Mouse (Mus musculus): ENCODE results near the gene Cideb. TPM values are rescaled to one million over a fixed set of nuclear protein-coding genes. Genes with fewer than 3 reads are reported as not detected.

Gene Cideb
- 1.4 and 1.7 TPM in 2 replicates for polyA plus RNA-seq (2014; fragmentation: Nextera tagmentation; extraction: Ambion mirVana)

GRCm38 (mm10) chr14:55758363-55758784 lies at the start of gene Cideb:
Cideb (minus strand) TSS chr14:55758458.
- Histone ChIP-seq H3K27me3 (ENCODE audit: control insufficient read depth, insufficient read depth, low read length) (peaks cover 13% of the 10 kb centered on the region), H3K36me3 (ENCODE audit: control insufficient read depth, insufficient read depth, low read length) (peaks cover 16% of the 10 kb centered on the region), H3K9ac (ENCODE audit: low read depth, low read length) (no peak within 1 kb of the TSS), H3K4me1 (ENCODE audit: control insufficient read depth, insufficient read depth, low read length) (peaks cover 12% of the 10 kb centered on the region), H3K27ac (ENCODE audit: low read depth, low read length) (0 out of 2 replicates have a peak within 1 kb of the TSS, but pooled peaks have one; percentile 29), H3K4me2 (peak within 1 kb of the TSS; percentile 48), H3K4me3 (ENCODE audit: low read depth, low read length) (no peak within 1 kb of the TSS), H3K9me3 (replicated peaks; ENCODE audit: control insufficient read depth, low read length) (no peaks in the 10 kb centered on the region)
- no peak for ATAC-seq (replicated peaks; ENCODE audit: insufficient number of reproducible peaks, low FRiP score, low TSS enrichment)
- 13% methylated on average over 8 of the region's 8 CpGs for WGBS (ENCODE audit: insufficient replicate concordance)

- Histone ChIP-seq H3K9ac (ENCODE audit: low read depth, low read length) (no peak overlapping the region), H3K27ac (ENCODE audit: low read depth, low read length) (no peak overlapping the region), H3K4me3 (ENCODE audit: low read depth, low read length) (no peak overlapping the region), H3K9me3 (replicated peaks; ENCODE audit: control insufficient read depth, low read length) (no peaks in the 10 kb centered on the region), H3K4me1 (ENCODE audit: control insufficient read depth, insufficient read depth, low read length) (no peaks in the 10 kb centered on the region), H3K36me3 (ENCODE audit: control insufficient read depth, insufficient read depth, low read length) (no peaks in the 10 kb centered on the region), H3K4me2 (no peak overlapping the region), H3K27me3 (ENCODE audit: control insufficient read depth, insufficient read depth, low read length) (no peaks in the 10 kb centered on the region)
- ATAC-seq (replicated peaks; ENCODE audit: insufficient number of reproducible peaks, low FRiP score, low TSS enrichment): no peak
- 69% methylated on average over 15 of the region's 15 CpGs for WGBS (ENCODE audit: insufficient replicate concordance)
Observed at GRCm38 (mm10) chr14:55795380-55796163, 37.3 kb upstream of the Cideb start.

GRCm38 (mm10) chr14:55793946-55794345 lies 35.7 kb upstream of the Cideb start:
- no peak overlapping the region for H3K4me2 ChIP-seq
- no peak for ATAC-seq (replicated peaks; ENCODE audit: insufficient number of reproducible peaks, low FRiP score, low TSS enrichment)
- H3K4me3 ChIP-seq (ENCODE audit: low read depth, low read length): no peak overlapping the region
- H3K27me3 ChIP-seq (ENCODE audit: control insufficient read depth, insufficient read depth, low read length): peaks cover 3% of the 10 kb centered on the region
- H3K9me3 ChIP-seq (replicated peaks; ENCODE audit: control insufficient read depth, low read length): no peaks in the 10 kb centered on the region
- no peak overlapping the region for H3K9ac ChIP-seq (ENCODE audit: low read depth, low read length)
- H3K4me1 ChIP-seq (ENCODE audit: control insufficient read depth, insufficient read depth, low read length): no peaks in the 10 kb centered on the region
- whole genome bisulfite sequencing (ENCODE audit: insufficient replicate concordance): 57% methylated on average over 2 of the region's 2 CpGs
- no peaks in the 10 kb centered on the region for H3K36me3 ChIP-seq (ENCODE audit: control insufficient read depth, insufficient read depth, low read length)
- H3K27ac ChIP-seq (ENCODE audit: low read depth, low read length): no peak overlapping the region

- 56% methylated on average over 2 of the region's 2 CpGs for WGBS (ENCODE audit: insufficient replicate concordance)
Observed at GRCm38 (mm10) chr14:55793461-55793860, 35.2 kb upstream of the Cideb start.

GRCm38 (mm10) chr14:55788256-55789050 lies 30.2 kb upstream of the Cideb start, which contains the start of gene Ripk3:
Ripk3 (minus strand) TSS chr14:55788865.
- WGBS (ENCODE audit: insufficient replicate concordance): 4% methylated on average over 40 of the region's 40 CpGs

More at GRCm38 (mm10) chr14:55793461-55793860, 35.2 kb upstream of the Cideb start:
- no peaks in the 10 kb centered on the region for H3K4me1 ChIP-seq (ENCODE audit: control insufficient read depth, insufficient read depth, low read length)
- H3K27me3 ChIP-seq (ENCODE audit: control insufficient read depth, insufficient read depth, low read length): peaks cover 8% of the 10 kb centered on the region
- no peak overlapping the region for H3K9ac ChIP-seq (ENCODE audit: low read depth, low read length)
- H3K4me2 ChIP-seq: no peak overlapping the region
- ATAC-seq (replicated peaks; ENCODE audit: insufficient number of reproducible peaks, low FRiP score, low TSS enrichment): no peak
- H3K4me3 ChIP-seq (ENCODE audit: low read depth, low read length): no peak overlapping the region
- no peak overlapping the region for H3K27ac ChIP-seq (ENCODE audit: low read depth, low read length)
- H3K36me3 ChIP-seq (ENCODE audit: control insufficient read depth, insufficient read depth, low read length): no peaks in the 10 kb centered on the region
- H3K9me3 ChIP-seq (replicated peaks; ENCODE audit: control insufficient read depth, low read length): no peaks in the 10 kb centered on the region

GRCm38 (mm10) chr14:55787731-55788130 lies 29.5 kb upstream of the Cideb start:
- 0 out of 2 replicates have a peak, but pooled peaks cover 8% of the 10 kb centered on the region for H3K4me1 ChIP-seq (ENCODE audit: control insufficient read depth, insufficient read depth, low read length)
- no peaks in the 10 kb centered on the region for H3K36me3 ChIP-seq (ENCODE audit: control insufficient read depth, insufficient read depth, low read length)
- peaks cover 57% of the 10 kb centered on the region for H3K27me3 ChIP-seq (ENCODE audit: control insufficient read depth, insufficient read depth, low read length)
- no peak overlapping the region; the same call in 1 of the 2 replicates for H3K9ac ChIP-seq (ENCODE audit: low read depth, low read length)
- H3K9me3 ChIP-seq (replicated peaks; ENCODE audit: control insufficient read depth, low read length): no peaks in the 10 kb centered on the region
- peak overlapping the region; percentile 41; the same call in 1 of the 2 replicates for H3K4me3 ChIP-seq (ENCODE audit: low read depth, low read length)
- no peak overlapping the region for H3K27ac ChIP-seq (ENCODE audit: low read depth, low read length)
- H3K4me2 ChIP-seq: peak overlapping the region; percentile 74
- no peak for ATAC-seq (replicated peaks; ENCODE audit: insufficient number of reproducible peaks, low FRiP score, low TSS enrichment)
- WGBS (ENCODE audit: insufficient replicate concordance): 28% methylated on average over 11 of the region's 11 CpGs

More at GRCm38 (mm10) chr14:55788256-55789050, 30.2 kb upstream of the Cideb start, which contains the start of gene Ripk3:
- Histone ChIP-seq H3K4me1 (ENCODE audit: control insufficient read depth, insufficient read depth, low read length) (0 out of 2 replicates have a peak, but pooled peaks cover 8% of the 10 kb centered on the region), H3K9ac (ENCODE audit: low read depth, low read length) (peak within 1 kb of the TSS; percentile 54), H3K27ac (ENCODE audit: low read depth, low read length) (no peak within 1 kb of the TSS), H3K4me3 (ENCODE audit: low read depth, low read length) (peak within 1 kb of the TSS; percentile 41), H3K9me3 (replicated peaks; ENCODE audit: control insufficient read depth, low read length) (no peaks in the 10 kb centered on the region), H3K4me2 (peak within 1 kb of the TSS; percentile 74), H3K36me3 (ENCODE audit: control insufficient read depth, insufficient read depth, low read length) (no peaks in the 10 kb centered on the region), H3K27me3 (ENCODE audit: control insufficient read depth, insufficient read depth, low read length) (peaks cover 54% of the 10 kb centered on the region)
- ATAC-seq (replicated peaks; ENCODE audit: insufficient number of reproducible peaks, low FRiP score, low TSS enrichment): no peak

GRCm38 (mm10) chr14:55785195-55785594 lies 26.9 kb upstream of the Cideb start:
- Histone ChIP-seq H3K27me3 (ENCODE audit: control insufficient read depth, insufficient read depth, low read length) (peaks cover 70% of the 10 kb centered on the region), H3K9me3 (replicated peaks; ENCODE audit: control insufficient read depth, low read length) (no peaks in the 10 kb centered on the region), H3K4me1 (ENCODE audit: control insufficient read depth, insufficient read depth, low read length) (peaks cover 12% of the 10 kb centered on the region; the same call in 1 of the 2 replicates), H3K4me3 (ENCODE audit: low read depth, low read length) (no peak overlapping the region), H3K36me3 (ENCODE audit: control insufficient read depth, insufficient read depth, low read length) (no peaks in the 10 kb centered on the region), H3K27ac (ENCODE audit: low read depth, low read length) (no peak overlapping the region), H3K4me2 (no peak overlapping the region), H3K9ac (ENCODE audit: low read depth, low read length) (no peak overlapping the region)
- WGBS (ENCODE audit: insufficient replicate concordance): 25% methylated on average over 6 of the region's 6 CpGs
- ATAC-seq (replicated peaks; ENCODE audit: insufficient number of reproducible peaks, low FRiP score, low TSS enrichment): no peak

GRCm38 (mm10) chr14:55783958-55784235 lies 25.6 kb upstream of the Cideb start, which contains the start of gene Adcy4:
Adcy4 (minus strand) TSS chr14:55784095.
- H3K27me3 ChIP-seq (ENCODE audit: control insufficient read depth, insufficient read depth, low read length): peaks cover 66% of the 10 kb centered on the region
- H3K36me3 ChIP-seq (ENCODE audit: control insufficient read depth, insufficient read depth, low read length): no peaks in the 10 kb centered on the region
- peak within 1 kb of the TSS; percentile 73 for H3K27ac ChIP-seq (ENCODE audit: low read depth, low read length)
- H3K9ac ChIP-seq (ENCODE audit: low read depth, low read length): peak within 1 kb of the TSS; percentile 58; the same call in 1 of the 2 replicates
- peak within 1 kb of the TSS; percentile 62 for H3K4me2 ChIP-seq
- WGBS (ENCODE audit: insufficient replicate concordance): 2% methylated on average over 13 of the region's 13 CpGs
- H3K9me3 ChIP-seq (replicated peaks; ENCODE audit: control insufficient read depth, low read length): no peaks in the 10 kb centered on the region
- peak within 1 kb of the TSS; percentile 52 for H3K4me3 ChIP-seq (ENCODE audit: low read depth, low read length)
- ATAC-seq (replicated peaks; ENCODE audit: insufficient number of reproducible peaks, low FRiP score, low TSS enrichment): peak; percentile 43; the same call in 1 of the 2 replicates
- H3K4me1 ChIP-seq (ENCODE audit: control insufficient read depth, insufficient read depth, low read length): peaks cover 12% of the 10 kb centered on the region; the same call in 1 of the 2 replicates
